Mouse (Mus musculus) midbrain, embryonic 10.5 days (tissue): ENCODE measurements around the gene Uaca. TPM values are rescaled to one million over a fixed set of nuclear protein-coding genes. Genes with fewer than 3 reads are reported as not detected.

Source experiments
- DNase-seq: peaks from one replicate; pipeline ENCODE4 v3.0.0-alpha.2; 2017; ENCODE audit warnings: low spot score
- H3K27ac ChIP-seq: fragments of 300-500 bp; sonication (generic); replicated peaks from 2 replicates; pipeline ENCODE4 v1.5.1; 2016; ENCODE audit warnings: mild to moderate bottlenecking
- H3K27me3 ChIP-seq: fragments of 300-500 bp; sonication (generic); 2 replicates; pipeline ENCODE4 v1.6.1; 2016; ENCODE audit warnings: low read depth, mild to moderate bottlenecking; ENCODE audit not compliant: poor library complexity, severe bottlenecking
- H3K36me3 ChIP-seq: fragments of 300-500 bp; sonication (generic); 2 replicates; pipeline ENCODE4 v1.6.1; 2016; ENCODE audit warnings: mild to moderate bottlenecking, moderate library complexity
- H3K4me1 ChIP-seq: fragments of 300-500 bp; sonication (generic); 2 replicates; pipeline ENCODE4 v1.6.1; 2016
- H3K4me3 ChIP-seq: fragments of 300-500 bp; sonication (generic); 2 replicates; pipeline ENCODE4 v1.5.1; 2016; ENCODE audit warnings: mild to moderate bottlenecking, moderate library complexity
- H3K9me3 ChIP-seq: fragments of 300-500 bp; sonication (generic); replicated peaks from 2 replicates; pipeline ENCODE4 v1.6.1; 2016; ENCODE audit warnings: mild to moderate bottlenecking
- WGBS: fragments of 180-500 bp; shearing (Covaris S2); methylation state at CpG from one replicate; pipeline ENCODE4 v1.1.7; 2016; 5-methylcytosine and 5-hydroxymethylcytosine counted together
- polyA plus RNA-seq: library from polyadenylated mRNA; unstranded; fragments of >200 nt; fragmentation: Nextera tagmentation; extraction: Ambion mirVana; gene quantifications from 2 replicates; pipeline ENCODE4 v1.2.1, GENCODE M21; 2016

Gene Uaca
- 33.1 and 37.0 TPM in 2 replicates for polyA plus RNA-seq

DNA sequence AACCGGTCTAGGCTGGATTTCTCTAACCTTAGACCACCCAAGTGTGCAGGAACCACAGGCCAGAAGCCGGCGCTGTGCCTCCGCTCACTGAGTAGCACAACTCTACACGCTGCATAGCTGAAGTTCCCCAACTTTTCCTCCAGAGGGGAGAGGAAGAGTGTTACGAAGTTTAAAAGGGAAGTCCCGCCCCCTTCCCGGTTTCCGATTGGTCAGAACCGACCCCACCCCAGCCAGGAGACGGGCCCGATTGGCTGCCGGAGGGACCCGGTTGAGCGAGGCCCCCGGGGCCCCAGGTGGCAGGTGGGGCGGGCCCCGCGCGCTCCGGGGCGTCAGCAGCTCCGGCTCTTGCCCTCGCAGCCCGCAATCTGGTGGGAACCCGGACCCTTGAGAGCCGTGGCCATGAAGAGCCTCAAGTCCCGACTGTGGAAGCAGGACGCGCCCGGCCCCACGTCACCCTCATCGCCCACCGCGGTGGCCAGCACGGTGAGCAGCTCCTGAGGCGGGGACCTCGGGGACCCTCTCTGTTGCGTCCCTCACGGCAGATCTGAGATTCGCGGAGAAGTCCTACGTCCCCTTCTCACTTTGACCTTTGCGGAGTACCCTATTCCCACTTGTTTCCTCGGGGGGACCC is at the start of gene Uaca:
Uaca (plus strand) TSS at position 333 of the 631 bp plus-strand sequence.
- peak; percentile 95 for DNase-seq
- under 1% methylated on average over 45 of the region's 45 CpGs for WGBS
- H3K27ac ChIP-seq, result peak within 1 kb of the TSS; percentile 89

DNA sequence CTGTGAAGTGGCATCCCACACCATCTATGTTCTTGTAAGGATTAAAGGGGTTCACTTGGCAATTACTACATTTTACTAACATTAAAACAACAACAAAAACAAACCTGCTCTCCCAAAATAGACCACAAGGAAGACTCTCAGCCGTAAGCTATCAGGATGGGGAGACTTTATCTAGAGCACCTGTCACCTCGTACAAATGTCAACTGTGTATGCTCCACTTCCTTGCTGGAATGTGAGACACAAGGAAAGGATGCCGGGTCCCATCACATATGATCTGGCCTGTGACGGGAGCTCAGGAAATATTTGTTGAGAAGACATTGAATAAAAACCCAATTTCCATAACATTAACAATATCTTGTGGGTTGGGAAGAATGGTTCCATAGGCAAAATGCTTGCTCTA is 49.4 kb upstream of the Uaca start:
- no peak for DNase-seq
- Histone ChIP-seq H3K9me3 (0 out of 2 replicates have a peak, but pooled peaks cover 4% of the 10 kb centered on the region), H3K36me3 (no peaks in the 10 kb centered on the region), H3K4me3 (no peak overlapping the region), H3K4me1 (no peaks in the 10 kb centered on the region), H3K27ac (no peak overlapping the region), H3K27me3 (no peaks in the 10 kb centered on the region)
- 59% methylated on average over 4 of the region's 4 CpGs for WGBS

More for the DNA sequence above, at the start of gene Uaca:
- Histone ChIP-seq H3K9me3 (no peaks in the 10 kb centered on the region), H3K27me3 (0 out of 2 replicates have a peak, but pooled peaks cover 3% of the 10 kb centered on the region), H3K36me3 (no peaks in the 10 kb centered on the region), H3K4me1 (peaks cover 41% of the 10 kb centered on the region), H3K4me3 (peak within 1 kb of the TSS; percentile 79)

DNA sequence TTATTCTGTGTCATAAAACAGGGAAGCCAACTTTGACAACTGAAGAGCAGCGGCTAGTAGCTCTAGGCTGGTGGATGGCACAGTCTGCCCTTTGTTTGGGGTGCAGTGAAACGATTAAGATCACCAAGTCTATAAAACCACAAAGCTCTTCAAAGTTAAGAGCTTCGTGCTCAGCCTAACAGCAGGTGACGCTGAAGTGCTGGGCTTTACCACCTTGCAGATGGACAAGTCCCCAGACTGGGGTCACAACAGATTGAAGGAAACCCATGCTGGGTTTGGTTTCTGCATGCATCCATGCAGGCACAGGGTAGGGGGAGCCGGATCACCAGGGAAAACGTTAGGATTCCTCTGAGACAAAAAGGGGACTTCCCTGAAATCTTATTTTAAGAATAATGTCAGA is 47.8 kb upstream of the Uaca start:
- no peaks in the 10 kb centered on the region for H3K27me3 ChIP-seq
- H3K4me3 ChIP-seq, result no peak overlapping the region
- no peaks in the 10 kb centered on the region for H3K4me1 ChIP-seq
- WGBS, result 63% methylated on average over 6 of the region's 6 CpGs
- DNase-seq, result no peak
- no peak overlapping the region for H3K27ac ChIP-seq
- H3K9me3 ChIP-seq, result 0 out of 2 replicates have a peak, but pooled peaks cover 4% of the 10 kb centered on the region
- no peaks in the 10 kb centered on the region for H3K36me3 ChIP-seq

DNA sequence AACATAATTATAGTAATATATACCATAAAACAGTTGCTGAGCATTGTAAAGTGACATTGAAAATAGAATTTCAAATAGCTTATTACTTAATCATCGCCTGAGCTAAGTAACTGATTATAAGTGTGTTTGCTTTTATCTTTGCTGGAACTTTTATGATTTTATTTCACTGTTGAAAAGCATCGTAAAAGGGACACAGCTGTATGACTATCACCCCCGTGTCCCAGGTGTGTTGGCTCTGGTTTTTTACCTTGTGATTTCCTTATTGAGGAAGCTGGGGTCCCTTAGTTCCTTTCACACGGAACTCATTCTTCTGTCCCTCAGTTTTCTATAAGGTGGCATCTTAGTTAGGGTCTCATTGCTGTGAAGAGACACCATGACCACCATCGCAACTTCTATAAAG is 46.7 kb upstream of the Uaca start:
- H3K27me3 ChIP-seq, result no peaks in the 10 kb centered on the region
- no peaks in the 10 kb centered on the region for H3K4me1 ChIP-seq
- H3K4me3 ChIP-seq, result no peak overlapping the region
- 0 out of 2 replicates have a peak, but pooled peaks cover 4% of the 10 kb centered on the region for H3K9me3 ChIP-seq
- H3K27ac ChIP-seq, result no peak overlapping the region
- no peaks in the 10 kb centered on the region for H3K36me3 ChIP-seq
- no peak for DNase-seq
- WGBS, result 86% methylated on average over 5 of the region's 5 CpGs

DNA sequence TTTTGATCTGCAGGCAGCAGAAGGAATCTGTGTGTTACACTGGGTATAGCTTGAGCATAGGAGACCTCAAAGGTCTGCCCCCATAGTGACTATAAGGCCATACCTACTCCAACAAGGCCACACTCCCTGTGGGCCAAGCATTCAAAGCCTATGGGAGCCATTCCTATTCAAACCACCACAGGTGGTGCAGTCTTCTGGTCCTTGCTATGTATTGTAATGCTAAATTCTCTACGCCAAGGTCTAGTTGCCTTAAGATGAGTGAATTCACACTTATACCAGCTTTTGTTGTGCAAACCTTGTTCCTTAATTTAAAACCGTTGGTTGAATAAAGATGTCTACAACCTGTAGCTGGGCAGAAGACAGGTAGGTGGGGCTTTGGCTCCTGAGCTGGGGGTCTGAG is 46.2 kb upstream of the Uaca start:
- DNase-seq, result no peak
- Histone ChIP-seq H3K4me1 (no peaks in the 10 kb centered on the region), H3K27ac (no peak overlapping the region), H3K9me3 (0 out of 2 replicates have a peak, but pooled peaks cover 4% of the 10 kb centered on the region), H3K36me3 (no peaks in the 10 kb centered on the region), H3K27me3 (no peaks in the 10 kb centered on the region), H3K4me3 (no peak overlapping the region)
- WGBS, result 84% methylated on average over 2 of the region's 2 CpGs

DNA sequence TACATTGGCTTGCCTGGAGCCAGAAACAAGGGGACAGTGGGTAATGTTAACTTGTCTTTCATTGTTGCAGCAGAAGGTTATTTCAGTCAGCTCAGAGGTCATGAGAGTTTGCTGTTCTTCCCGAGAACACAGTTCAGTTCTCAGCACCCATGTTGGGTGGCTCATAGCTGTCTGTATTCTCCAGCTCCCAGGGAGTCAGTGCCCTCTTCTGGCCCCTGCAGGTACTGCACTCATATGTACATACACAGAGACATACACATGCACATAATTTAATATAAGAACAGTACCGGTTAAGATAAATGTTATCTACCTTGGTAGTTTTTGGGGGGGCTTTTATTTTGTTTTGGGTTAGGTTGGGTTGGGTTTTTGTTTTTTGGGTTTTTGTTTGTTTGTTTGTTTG is 45.2 kb upstream of the Uaca start:
- Histone ChIP-seq H3K36me3 (no peaks in the 10 kb centered on the region), H3K4me3 (no peak overlapping the region), H3K27me3 (no peaks in the 10 kb centered on the region), H3K27ac (no peak overlapping the region), H3K9me3 (0 out of 2 replicates have a peak, but pooled peaks cover 4% of the 10 kb centered on the region), H3K4me1 (no peaks in the 10 kb centered on the region)
- 89% methylated on average over 2 of the region's 2 CpGs for WGBS
- no peak for DNase-seq

DNA sequence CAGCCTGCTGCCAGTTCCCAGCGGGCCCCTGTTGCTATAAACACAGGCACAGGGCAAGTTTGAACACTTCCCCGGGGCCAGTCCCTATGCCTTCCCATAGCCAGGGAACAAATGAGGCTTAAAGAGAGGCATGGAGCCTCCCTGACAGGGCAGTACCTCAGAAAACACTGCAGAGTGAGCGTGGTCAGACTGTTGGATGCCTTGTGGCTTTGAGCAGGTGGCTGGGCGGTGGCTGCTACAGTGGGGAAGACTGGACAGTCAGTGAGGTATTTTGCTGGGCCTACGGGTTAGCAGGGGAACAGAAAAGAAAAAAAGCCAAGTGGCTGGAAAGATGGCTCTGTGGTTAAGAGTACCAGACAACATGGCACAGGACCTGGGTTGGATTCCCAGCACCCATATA is 43.2 kb upstream of the Uaca start:
- Histone ChIP-seq H3K27ac (no peak overlapping the region), H3K4me3 (no peak overlapping the region), H3K27me3 (no peaks in the 10 kb centered on the region), H3K9me3 (0 out of 2 replicates have a peak, but pooled peaks cover 4% of the 10 kb centered on the region), H3K36me3 (no peaks in the 10 kb centered on the region), H3K4me1 (no peaks in the 10 kb centered on the region)
- DNase-seq, result no peak
- 86% methylated on average over 5 of the region's 5 CpGs for WGBS

DNA sequence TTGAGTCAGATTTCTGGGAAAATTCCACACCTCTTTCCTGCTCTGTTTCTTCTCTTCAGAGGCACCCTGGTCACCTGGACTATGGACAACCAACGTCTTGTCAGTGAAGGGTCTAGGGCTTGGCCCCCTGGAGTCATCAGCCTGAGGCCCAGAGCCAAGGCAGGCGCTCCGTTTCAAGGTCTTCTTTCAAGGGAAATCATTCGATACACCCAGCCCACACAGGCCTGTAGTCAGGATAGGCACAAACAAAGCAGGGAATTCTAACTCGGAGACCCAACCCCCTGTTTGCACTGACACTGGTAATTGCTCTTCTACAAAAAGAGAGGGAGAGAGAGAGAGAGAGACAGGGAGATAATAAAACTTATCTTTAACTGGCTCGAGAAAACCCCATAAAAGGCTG is 42.4 kb upstream of the Uaca start:
- H3K9me3 ChIP-seq, result 0 out of 2 replicates have a peak, but pooled peaks cover 4% of the 10 kb centered on the region
- DNase-seq, result no peak
- 85% methylated on average over 6 of the region's 6 CpGs for WGBS
- no peaks in the 10 kb centered on the region for H3K27me3 ChIP-seq
- no peaks in the 10 kb centered on the region for H3K4me1 ChIP-seq
- H3K36me3 ChIP-seq, result no peaks in the 10 kb centered on the region
- no peak overlapping the region for H3K4me3 ChIP-seq
- H3K27ac ChIP-seq, result no peak overlapping the region

DNA sequence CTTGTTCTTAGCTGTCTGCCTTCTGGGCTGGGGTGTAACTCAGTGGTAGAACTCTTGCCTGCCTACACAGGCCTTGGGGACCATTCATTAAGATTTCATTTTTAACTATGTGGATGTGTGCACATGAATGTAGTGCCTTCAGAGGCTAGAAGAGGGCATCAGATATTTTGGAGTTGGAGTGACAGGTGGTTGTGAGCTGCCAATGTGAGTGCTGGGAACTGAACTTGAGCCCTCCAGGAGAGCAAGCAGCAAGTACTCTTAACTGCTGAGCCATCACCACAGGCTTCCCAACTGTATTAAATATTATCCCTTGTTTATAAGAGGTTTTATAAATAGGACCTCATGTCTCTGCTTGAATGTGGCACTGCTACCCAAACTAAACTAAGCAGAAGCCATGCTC is 41.7 kb upstream of the Uaca start:
- Histone ChIP-seq H3K27me3 (no peaks in the 10 kb centered on the region), H3K36me3 (no peaks in the 10 kb centered on the region), H3K4me1 (0 out of 2 replicates have a peak, but pooled peaks cover 1% of the 10 kb centered on the region), H3K27ac (no peak overlapping the region), H3K9me3 (0 out of 2 replicates have a peak, but pooled peaks cover 4% of the 10 kb centered on the region), H3K4me3 (no peak overlapping the region)
- DNase-seq, result no peak

DNA sequence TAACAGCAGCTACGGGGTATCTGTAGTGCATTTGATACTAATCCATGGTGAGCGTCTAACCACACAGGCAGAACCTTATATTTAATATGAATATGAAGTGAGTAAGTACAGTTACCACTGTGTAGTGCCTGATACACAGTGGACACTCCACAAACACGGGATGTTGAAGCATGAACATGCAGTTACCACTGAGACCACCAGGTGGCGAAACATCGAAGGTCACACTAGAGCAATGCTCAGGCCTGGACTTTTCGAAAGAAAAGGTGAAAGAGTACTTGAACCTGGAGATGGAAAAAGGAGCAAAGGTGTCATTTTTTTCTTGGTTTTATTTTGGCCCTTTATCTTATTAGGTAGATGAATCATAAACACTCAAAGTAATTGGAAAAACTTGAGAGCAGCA is 38.1 kb upstream of the Uaca start:
- no peak overlapping the region for H3K4me3 ChIP-seq
- WGBS, result 36% methylated on average over 6 of the region's 6 CpGs
- H3K4me1 ChIP-seq, result peaks cover 9% of the 10 kb centered on the region; the same call in 1 of the 2 replicates

DNA sequence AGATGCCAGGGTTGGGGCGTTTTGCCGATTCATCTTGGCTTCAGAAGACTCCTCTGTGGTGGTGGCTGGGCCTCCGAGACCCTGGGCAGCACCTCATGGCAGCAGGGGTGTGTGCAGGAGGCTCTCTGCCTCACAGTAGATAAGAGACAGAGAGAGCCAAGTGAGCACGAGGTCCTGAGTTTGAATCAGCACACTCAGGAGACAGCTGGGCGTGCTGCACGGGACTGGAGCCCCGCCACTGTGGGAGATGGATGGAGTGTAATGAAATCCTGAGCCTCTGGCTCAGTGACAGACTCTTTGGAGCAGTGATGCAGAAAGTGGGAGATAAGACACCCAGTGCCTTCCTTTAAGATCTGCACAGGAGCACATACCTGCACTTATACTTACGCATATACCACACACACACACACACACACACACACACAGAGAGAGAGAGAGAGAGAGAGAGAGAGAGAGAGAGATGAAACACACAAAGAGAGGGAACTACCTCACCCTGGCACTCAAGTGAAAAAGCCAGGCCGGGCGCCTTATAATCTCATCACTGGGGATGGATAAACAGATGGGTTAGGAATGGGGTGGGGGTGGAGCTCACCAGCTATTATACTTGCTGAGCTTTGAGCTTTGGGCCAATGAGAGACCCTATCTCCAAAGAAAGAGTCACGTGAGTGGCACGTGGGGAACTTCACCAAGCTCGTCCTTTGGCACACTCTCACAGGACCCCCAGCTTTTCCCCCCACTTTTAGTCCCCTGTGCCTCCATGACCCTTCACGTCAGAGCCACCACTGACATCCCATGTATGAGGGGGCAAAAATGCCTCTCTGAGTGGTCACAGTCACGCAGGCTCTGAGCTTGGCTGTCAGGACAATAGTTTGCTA is 37.2 kb upstream of the Uaca start:
- H3K4me1 ChIP-seq, result peaks cover 9% of the 10 kb centered on the region; the same call in 1 of the 2 replicates
- no peak for DNase-seq
- no peak overlapping the region for H3K4me3 ChIP-seq
- H3K36me3 ChIP-seq, result no peaks in the 10 kb centered on the region
- no peaks in the 10 kb centered on the region for H3K27me3 ChIP-seq
- no peaks in the 10 kb centered on the region for H3K9me3 ChIP-seq
- H3K27ac ChIP-seq, result no peak overlapping the region
- 85% methylated on average over 15 of the region's 15 CpGs for WGBS

More for the DNA sequence above, 38.1 kb upstream of the Uaca start:
- H3K9me3 ChIP-seq, result no peaks in the 10 kb centered on the region
- DNase-seq, result peak; percentile 63
- H3K36me3 ChIP-seq, result no peaks in the 10 kb centered on the region
- H3K27ac ChIP-seq, result no peak overlapping the region
- no peaks in the 10 kb centered on the region for H3K27me3 ChIP-seq

DNA sequence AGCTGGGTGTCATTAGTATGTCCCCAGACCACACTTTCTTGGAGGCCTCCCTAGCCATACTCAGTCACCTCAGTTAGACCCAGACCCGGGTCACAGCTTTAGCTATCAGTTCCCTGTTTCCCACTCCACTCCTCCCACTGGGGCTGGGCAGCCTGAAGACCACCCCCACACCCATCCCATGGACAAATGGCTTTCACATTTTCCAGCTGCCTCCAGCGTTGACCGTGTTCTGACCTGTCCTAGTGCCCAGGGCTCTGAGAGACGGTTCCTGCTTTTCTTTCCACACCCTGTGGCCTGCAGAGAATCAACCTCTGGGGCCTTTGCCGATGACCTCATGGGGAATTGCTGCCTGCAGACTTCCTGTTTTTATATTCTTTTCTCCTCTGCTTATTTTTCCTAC is 36.5 kb upstream of the Uaca start:
- Histone ChIP-seq H3K4me3 (no peak overlapping the region), H3K27me3 (no peaks in the 10 kb centered on the region), H3K36me3 (no peaks in the 10 kb centered on the region), H3K4me1 (peaks cover 9% of the 10 kb centered on the region; the same call in 1 of the 2 replicates), H3K9me3 (no peaks in the 10 kb centered on the region), H3K27ac (0 out of 2 replicates have a peak overlapping the region, but pooled peaks have one; percentile 56)
- peak; percentile 56 for DNase-seq
- WGBS, result 65% methylated on average over 5 of the region's 5 CpGs
